7 mouse cellular contexts compared by ENCODE assay signal in genomic region chr17:8597790-8598189, GRCm38 (mm10). TPM values are rescaled to one million over a fixed set of nuclear protein-coding genes. Genes with fewer than 3 reads are reported as not detected.
A peak's percentile ranks its signal among the peaks of the same experiment; 100 is the strongest.
DNase-seq lines count a peak whose midpoint lies in the region; ATAC-seq lines count a peak whose summit lies in the region.

No protein-coding gene starts in this region.

- peak; percentile 72; the same call in 1 of the 2 replicates for ATAC-seq in erythroid progenitor cell, adult 5-6 weeks (replicated peaks; ENCODE audit: low FRiP score, poor library complexity, severe bottlenecking)

- DNase-seq in MEL-GATA-1-ER (ENCODE audit: extremely low read depth, low read depth) = peak; percentile 36
- DNase-seq in brain, adult 2 months (ENCODE audit: low read depth, low spot score) = peak; percentile 85
- DNase-seq in heart, postnatal 4 days = peak; percentile 74
- DNase-seq in layer of hippocampus, adult 18-20 months (ENCODE audit: low spot score in 2 of 2) = peak; percentile 48 to 86
- peak; percentile 49 for DNase-seq in lung, postnatal 25 days (ENCODE audit: low spot score)
- DNase-seq in right cerebral cortex, adult 18-20 months = peak; percentile 59

RNA-seq across cellular contexts. Expression of gene Gm17087, which starts 31.0 kb away (rescaled TPM):
- total RNA-seq in erythroid progenitor cell, adult 5-6 weeks (2015; ENCODE audit: low replicate concordance) = not detected in 2 replicates
- total RNA-seq in erythroid progenitor cell, adult 5-6 weeks (2017; ENCODE audit: low replicate concordance) = not detected in 2 replicates
- total RNA-seq in heart, postnatal 4 days (2021) = not detected
- not detected for total RNA-seq in layer of hippocampus, adult 18-20 months (2021)

Comparison
In these comparisons a context has a peak if more than half of its experiments do, and no peak if none do; other contexts are left out.
1. Peak in every context shown above with its lines: DNase-seq and ATAC-seq.